Mouse (Mus musculus) gastrocnemius, postnatal 10 days (tissue): Measurements from ENCODE around the gene Olfr763. TPM values are rescaled to one million over a fixed set of nuclear protein-coding genes. Genes with fewer than 3 reads are reported as not detected.
"Not testable (repeated sequence)": the region's sequence is repeated elsewhere in the genome, so short reads cannot be mapped to it uniquely, and the experiment has no call there.

Experiments
- DNase-seq: peaks from one replicate; pipeline ENCODE4 v3.0.0; 2021; ENCODE audit warnings: mixed read lengths
- long read RNA-seq, 2 experiments: library from polyadenylated mRNA; stranded (forward); transcript quantifications; one replicate each; pipeline ENCODE4 v2.0.0; 2021
- total RNA-seq, 2 experiments: library from RNA; stranded (reverse); gene quantifications; 2 replicates each; pipeline ENCODE4 v1.2.3; 2021

The Olfr763 gene
- not detected for total RNA-seq
- long read RNA-seq, experiment 1 = 0 reads
- long read RNA-seq, experiment 2 = 0 reads

DNA sequence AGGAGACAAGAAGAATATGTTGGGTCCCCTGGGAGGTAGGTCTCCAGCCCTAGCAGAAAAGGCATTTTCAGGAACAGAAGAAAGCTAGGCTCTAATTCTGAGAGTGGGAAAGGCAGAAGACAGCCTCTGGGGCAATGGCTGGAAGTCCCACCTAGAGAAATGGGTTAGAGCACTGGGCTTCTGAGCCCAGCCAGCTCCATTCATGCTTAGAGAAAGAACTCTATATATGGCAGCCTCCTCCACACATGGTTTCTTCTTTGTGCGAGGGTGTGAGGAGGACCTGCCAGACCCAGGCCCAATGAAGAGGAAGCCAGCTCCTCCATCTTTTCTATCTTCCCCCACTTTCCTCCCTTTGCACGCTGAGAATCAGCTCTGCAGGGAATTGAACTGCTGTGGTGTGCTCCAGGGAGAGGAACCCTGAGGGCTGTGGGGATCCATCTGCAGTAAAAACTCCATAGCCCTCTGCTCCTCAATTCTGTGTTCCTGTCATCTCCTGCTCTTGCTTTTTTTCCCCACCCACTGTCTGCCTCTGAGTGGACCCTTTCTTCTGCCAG lies at the start of gene Olfr763:
Olfr763 (plus strand) TSS at position 504 of the 554 bp plus-strand sequence.
- no peak for DNase-seq

GRCm38 (mm10) chr10:128964961-128965360 lies 45.6 kb upstream of the Olfr763 start:
- no peak for DNase-seq

GRCm38 (mm10) chr10:128965871-128966270 lies 44.7 kb upstream of the Olfr763 start:
- DNase-seq = no peak

DNA sequence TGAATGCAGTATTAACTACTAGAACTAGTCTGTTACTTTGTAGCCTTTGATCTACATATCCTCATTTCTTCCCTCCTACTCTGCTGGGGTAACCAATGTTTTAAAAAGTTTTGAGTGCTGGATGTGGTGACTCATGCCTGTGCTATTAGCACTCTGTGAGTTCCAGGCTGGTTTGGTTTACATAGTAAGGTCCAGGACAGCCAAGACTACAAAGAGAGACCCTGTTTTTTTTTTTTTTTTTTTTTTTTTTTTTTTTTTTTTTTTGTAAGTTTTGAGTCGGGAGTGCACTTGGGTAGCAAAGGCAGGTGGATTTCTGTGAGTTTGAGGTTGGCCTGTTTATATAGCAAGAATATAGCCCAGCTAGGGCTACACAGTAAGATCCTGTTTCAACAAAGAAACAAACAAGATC lies 42.2 kb upstream of the Olfr763 start:
- no peak for DNase-seq

DNA sequence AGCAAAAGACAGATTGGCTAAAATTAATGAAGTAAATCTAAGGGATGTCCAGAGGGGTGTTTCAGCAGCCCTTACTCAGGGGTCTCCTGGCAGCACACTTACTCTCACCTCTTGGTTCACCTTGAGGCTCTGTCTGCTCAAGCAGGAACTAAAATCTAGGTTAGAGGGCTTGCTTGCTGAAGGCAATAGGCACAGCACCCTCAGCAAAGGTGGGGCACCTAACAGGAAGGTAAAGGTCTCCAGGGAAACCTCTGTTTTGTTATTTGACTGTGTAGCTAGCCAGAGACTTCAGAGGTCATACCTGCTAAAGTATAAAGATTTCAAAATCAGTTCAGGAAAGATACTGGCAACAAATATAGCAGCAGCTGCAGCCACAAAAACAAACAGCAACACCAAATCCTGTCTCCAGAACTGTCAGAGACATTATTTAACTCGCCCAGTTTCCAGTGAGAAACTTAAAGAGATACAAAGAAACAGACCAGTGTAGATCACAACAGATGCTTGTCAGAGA lies 39.8 kb upstream of the Olfr763 start:
- no peak for DNase-seq

- DNase-seq = no peak
Observed at GRCm38 (mm10) chr10:128972841-128973240, 37.8 kb upstream of the Olfr763 start.

- DNase-seq = no peak
Observed at GRCm38 (mm10) chr10:128976395-128976794, 34.2 kb upstream of the Olfr763 start.

- peak; percentile 33 for DNase-seq
Observed at GRCm38 (mm10) chr10:128977522-128978114, 33.0 kb upstream of the Olfr763 start.

GRCm38 (mm10) chr10:128980644-128981365 lies 29.8 kb upstream of the Olfr763 start:
- no peak for DNase-seq

- not testable (repeated sequence) for DNase-seq
Observed at GRCm38 (mm10) chr10:128989131-128989530, 21.5 kb upstream of the Olfr763 start, which contains the start of gene Olfr9. TSS of gene Olfr9 (plus strand) at chr10:128989431.

GRCm38 (mm10) chr10:128990129-128990850 lies 20.3 kb upstream of the Olfr763 start:
- not testable (repeated sequence) for DNase-seq

DNA sequence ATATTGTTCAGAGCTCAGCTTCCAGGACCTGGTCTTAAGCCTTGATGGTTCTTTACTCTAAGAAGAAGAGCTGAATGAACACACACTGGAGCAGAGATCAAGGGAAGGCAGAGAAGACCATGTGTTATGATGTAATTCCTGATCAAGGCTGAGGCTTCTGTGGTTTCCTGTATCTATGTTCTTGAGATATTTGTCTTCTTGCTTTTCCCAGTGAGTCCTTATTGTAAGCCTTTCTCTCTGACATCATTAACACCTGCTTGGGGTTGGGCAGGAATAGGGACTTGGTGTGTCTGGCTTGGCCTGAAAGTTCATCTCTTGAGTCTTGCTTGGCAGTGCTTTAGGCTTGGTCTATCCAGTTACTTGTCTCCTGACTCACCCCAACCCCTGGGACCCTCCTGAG lies 19.6 kb upstream of the Olfr763 start:
- DNase-seq = no peak

GRCm38 (mm10) chr10:128995796-128996195 lies 14.8 kb upstream of the Olfr763 start:
- no peak for DNase-seq

- DNase-seq = no peak
Observed at GRCm38 (mm10) chr10:128996523-128997040, 14.0 kb upstream of the Olfr763 start.

- no peak for DNase-seq
Observed at GRCm38 (mm10) chr10:129004032-129004920, 6.3 kb upstream of the Olfr763 start.

DNA sequence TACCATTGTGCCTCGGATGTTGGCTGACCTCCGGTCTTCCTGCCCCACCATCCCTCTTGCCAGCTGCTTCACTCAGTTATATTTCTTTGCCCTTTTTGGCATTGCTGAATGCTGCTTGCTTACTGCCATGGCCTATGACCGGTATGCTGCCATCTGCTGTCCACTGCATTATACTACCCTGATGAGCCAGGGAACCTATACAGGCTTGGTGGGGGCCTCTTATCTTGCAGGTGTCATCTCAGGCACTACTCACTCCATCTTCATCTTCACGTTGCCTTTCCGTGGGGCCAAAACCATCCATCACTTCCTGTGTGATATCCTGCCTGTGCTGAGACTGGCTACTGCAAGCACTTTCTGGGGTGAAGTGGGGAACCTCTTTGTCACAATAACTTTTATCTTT lies 920 bp downstream of the Olfr763 start:
- DNase-seq = not testable (repeated sequence)

DNA sequence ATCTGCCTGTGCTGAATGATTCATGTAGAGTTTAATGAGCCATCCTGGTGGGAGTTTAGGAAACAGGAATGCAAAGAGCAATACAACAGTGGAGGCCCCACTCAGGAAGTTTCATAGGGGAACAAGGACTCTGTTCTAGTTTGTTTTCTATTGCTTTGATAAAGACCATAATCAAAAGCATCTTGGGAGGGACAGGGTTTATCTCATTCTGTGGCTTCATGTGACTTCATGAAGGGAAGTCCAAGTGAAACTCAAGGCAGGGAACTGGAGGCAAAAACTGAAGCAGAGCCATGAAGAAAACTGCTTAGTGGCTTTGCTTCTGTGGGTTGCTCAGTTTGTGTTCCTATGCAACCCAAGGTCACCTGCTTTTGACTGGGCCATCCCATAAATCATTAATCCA lies 3.9 kb downstream of the Olfr763 start:
- DNase-seq = no peak

- no peak for DNase-seq
Observed at GRCm38 (mm10) chr10:129023319-129023718, 12.7 kb downstream of the Olfr763 start.

- peak; percentile 15 for DNase-seq
Observed at GRCm38 (mm10) chr10:129026018-129026662, 15.5 kb downstream of the Olfr763 start.

GRCm38 (mm10) chr10:129028343-129028742 lies 17.8 kb downstream of the Olfr763 start:
- no peak for DNase-seq

- DNase-seq = no peak
Observed at GRCm38 (mm10) chr10:129039796-129040195, 29.2 kb downstream of the Olfr763 start, which contains the start of gene Olfr764-ps1. TSS of gene Olfr764-ps1 (minus strand) at chr10:129039896.
